Mouse (Mus musculus): ENCODE measurements around the gene Olfr1052.
"Not testable (repeated sequence)": the region's sequence is repeated elsewhere in the genome, so short reads cannot be mapped to it uniquely, and the experiment has no call there.

The Olfr1052 gene

GRCm38 (mm10) chr2:86292155-86292554, at the start of gene Olfr1052:
Gene Olfr1052 (plus strand): TSS chr2:86292455.
- DNase-seq (ENCODE audit: low read depth in 2 of 2, low spot score in 2 of 2) = no peak

DNA sequence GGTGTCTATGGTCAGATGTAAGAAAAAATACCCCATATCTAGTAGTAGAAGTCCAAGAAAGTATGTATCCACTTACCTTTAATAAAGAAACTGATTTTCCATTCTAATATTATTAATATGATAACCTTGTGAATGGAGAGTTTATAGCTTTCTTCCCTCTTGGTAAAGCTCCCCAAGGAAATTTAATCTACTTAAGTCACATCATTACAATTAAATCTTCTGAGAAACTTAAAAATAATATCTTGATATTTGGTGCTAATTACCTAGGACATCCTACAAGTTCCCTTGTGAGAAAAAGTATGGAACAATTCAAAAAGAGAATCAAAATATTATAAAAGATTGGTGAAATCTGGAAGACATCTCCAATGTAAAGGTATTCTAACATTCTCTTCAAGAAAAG, 34.0 kb upstream of the Olfr1052 start, which contains the start of gene Olfr1049:
Olfr1049 (minus strand) TSS at position 101 of the 400 bp plus-strand sequence.
- not testable (repeated sequence) for DNase-seq (ENCODE audit: low read depth in 2 of 2, low spot score in 2 of 2)

DNA sequence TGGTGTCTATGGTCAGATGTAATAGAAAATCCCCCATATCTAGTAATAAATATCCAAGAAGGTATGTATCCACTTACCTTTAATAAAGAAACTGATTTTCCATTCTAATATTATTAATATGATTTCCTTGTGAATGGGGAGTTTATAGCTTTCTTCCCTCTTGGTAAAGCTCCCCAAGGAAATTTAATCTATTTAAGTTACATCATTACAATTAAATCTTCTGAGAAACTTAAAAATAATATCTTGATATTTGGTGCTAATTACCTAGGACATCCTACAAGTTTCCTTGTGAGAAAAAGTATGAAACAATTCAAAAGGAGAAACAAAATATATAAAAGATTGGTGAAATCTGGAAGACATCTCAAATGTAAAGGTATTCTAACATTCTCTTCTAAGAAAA, 13.3 kb upstream of the Olfr1052 start, which contains the start of gene Olfr1051:
Olfr1051 (minus strand) TSS at position 101 of the 400 bp plus-strand sequence.
- not testable (repeated sequence) for DNase-seq (ENCODE audit: low read depth in 2 of 2, low spot score in 2 of 2)

DNA sequence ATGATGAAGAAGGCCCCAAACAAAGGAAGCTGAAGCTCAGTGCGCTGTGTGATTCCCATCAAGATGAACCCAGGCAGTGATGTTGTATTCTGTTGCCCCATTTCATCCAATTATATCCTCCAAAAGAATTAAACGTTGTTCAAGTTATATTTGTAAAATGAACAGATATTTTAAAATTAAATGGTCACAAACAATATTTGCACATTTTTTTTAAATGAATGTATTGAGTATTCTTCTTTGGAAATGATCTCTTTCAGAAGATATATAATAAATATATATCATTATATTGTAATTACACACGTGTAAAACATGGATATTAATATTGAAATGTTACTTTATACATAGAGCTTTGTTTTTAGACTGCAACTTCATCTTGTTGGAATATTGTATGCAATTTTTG, 22.9 kb downstream of the Olfr1052 start, which contains the start of gene Olfr1053:
Olfr1053 (minus strand) TSS at position 101 of the 400 bp plus-strand sequence.
- DNase-seq (ENCODE audit: low read depth in 2 of 2, low spot score in 2 of 2) = no peak

GRCm38 (mm10) chr2:86335333-86335732, 43.1 kb downstream of the Olfr1052 start, which contains the start of gene Olfr1054:
Gene Olfr1054 (minus strand): TSS chr2:86335433.
- DNase-seq (ENCODE audit: low read depth in 2 of 2, low spot score in 2 of 2) = no peak

All from CD8-positive naive resting alpha-beta T cell, adult 2 months (primary cell).